Mouse (Mus musculus) midbrain, embryonic 11.5 days (tissue): ENCODE measurements around the gene Crybb3. TPM values are rescaled to one million over a fixed set of nuclear protein-coding genes. Genes with fewer than 3 reads are reported as not detected.

Experiments
- ATAC-seq: fragments of 200-750 bp; cut with Nextera tagmentation; 2 replicates; pipeline ENCODE4 v1.8.0; 2017; ENCODE audit warnings: moderate TSS enrichment, moderate library complexity; ENCODE audit not compliant: low FRiP score
- DNase-seq: peaks from one replicate; pipeline ENCODE4 v3.0.0; 2015; ENCODE audit warnings: low spot score; ENCODE audit errors: missing footprints
- H3K27ac ChIP-seq: fragments of 300-500 bp; sonication (generic); 2 replicates; pipeline ENCODE4 v1.5.1; 2014; ENCODE audit warnings: low read depth, low read length
- H3K27me3 ChIP-seq: fragments of 300-500 bp; sonication (generic); 2 replicates; pipeline ENCODE4 v1.6.1; 2014; ENCODE audit warnings: mild to moderate bottlenecking, low read length, moderate library complexity, mixed read lengths; ENCODE audit not compliant: control insufficient read depth, insufficient read depth
- H3K36me3 ChIP-seq: fragments of 300-500 bp; sonication (generic); 2 replicates; pipeline ENCODE4 v1.6.1; 2014; ENCODE audit warnings: mild to moderate bottlenecking, low read length, moderate library complexity, mixed read lengths; ENCODE audit not compliant: control insufficient read depth, insufficient read depth
- H3K4me1 ChIP-seq: fragments of 300-500 bp; sonication (generic); 2 replicates; pipeline ENCODE4 v1.6.1; 2014; ENCODE audit warnings: low read length; ENCODE audit not compliant: control insufficient read depth, insufficient read depth
- H3K4me2 ChIP-seq: fragments of 300-500 bp; sonication (generic); 2 replicates; pipeline ENCODE4 v1.6.1; 2014; ENCODE audit warnings: mild to moderate bottlenecking, moderate library complexity
- H3K4me3 ChIP-seq: fragments of 300-500 bp; sonication (generic); 2 replicates; pipeline ENCODE4 v1.5.1; 2014; ENCODE audit warnings: low read depth, low read length
- H3K9ac ChIP-seq: fragments of 300-500 bp; sonication (generic); 2 replicates; pipeline ENCODE4 v1.6.1; 2014; ENCODE audit warnings: low read length
- H3K9me3 ChIP-seq: fragments of 300-500 bp; sonication (generic); 2 replicates; pipeline ENCODE4 v1.6.1; 2016; ENCODE audit warnings: low read length; ENCODE audit not compliant: control insufficient read depth
- WGBS: fragments of 180-500 bp; shearing (Covaris S2); extraction: QIAGEN DNeasy Blood & Tissue Kit; methylation state at CpG from one replicate; pipeline ENCODE4 v1.1.7; 2014; 5-methylcytosine and 5-hydroxymethylcytosine counted together
- polyA plus RNA-seq: library from polyadenylated mRNA; unstranded; fragments of >200 nt; fragmentation: Nextera tagmentation; extraction: Ambion mirVana; gene quantifications from 2 replicates; pipeline ENCODE4 v1.2.1, GENCODE M21; 2014

Crybb3 gene
- polyA plus RNA-seq, 1 experiment from 2014 or later, result 0.18 TPM

DNA sequence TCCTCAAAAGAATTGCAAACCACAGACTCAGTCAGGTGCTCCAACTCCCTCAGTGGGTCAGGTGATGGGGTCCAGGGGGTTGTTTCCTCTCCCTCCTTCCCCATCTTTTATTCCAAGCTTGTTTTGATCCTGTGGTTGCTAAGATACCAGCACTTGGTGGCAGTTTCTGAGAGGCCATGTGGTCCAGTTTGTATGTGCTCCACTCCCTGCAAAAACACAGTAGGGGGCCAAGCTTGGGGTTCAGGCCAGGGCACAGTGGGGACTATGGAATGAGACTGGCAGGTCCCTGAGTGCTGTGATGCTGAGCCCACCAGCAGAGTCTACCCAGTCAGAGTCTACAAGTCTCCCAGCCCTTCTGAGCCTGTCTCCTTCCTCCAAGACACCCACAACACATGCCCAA, 31.5 kb downstream of the Crybb3 start:
- ATAC-seq, result no peak
- Histone ChIP-seq H3K27me3 (no peaks in the 10 kb centered on the region), H3K4me3 (no peak overlapping the region), H3K9ac (no peak overlapping the region), H3K4me1 (0 out of 2 replicates have a peak, but pooled peaks cover 2% of the 10 kb centered on the region), H3K36me3 (no peaks in the 10 kb centered on the region), H3K27ac (no peak overlapping the region), H3K9me3 (no peaks in the 10 kb centered on the region), H3K4me2 (no peak overlapping the region)
- DNase-seq, result no peak

DNA sequence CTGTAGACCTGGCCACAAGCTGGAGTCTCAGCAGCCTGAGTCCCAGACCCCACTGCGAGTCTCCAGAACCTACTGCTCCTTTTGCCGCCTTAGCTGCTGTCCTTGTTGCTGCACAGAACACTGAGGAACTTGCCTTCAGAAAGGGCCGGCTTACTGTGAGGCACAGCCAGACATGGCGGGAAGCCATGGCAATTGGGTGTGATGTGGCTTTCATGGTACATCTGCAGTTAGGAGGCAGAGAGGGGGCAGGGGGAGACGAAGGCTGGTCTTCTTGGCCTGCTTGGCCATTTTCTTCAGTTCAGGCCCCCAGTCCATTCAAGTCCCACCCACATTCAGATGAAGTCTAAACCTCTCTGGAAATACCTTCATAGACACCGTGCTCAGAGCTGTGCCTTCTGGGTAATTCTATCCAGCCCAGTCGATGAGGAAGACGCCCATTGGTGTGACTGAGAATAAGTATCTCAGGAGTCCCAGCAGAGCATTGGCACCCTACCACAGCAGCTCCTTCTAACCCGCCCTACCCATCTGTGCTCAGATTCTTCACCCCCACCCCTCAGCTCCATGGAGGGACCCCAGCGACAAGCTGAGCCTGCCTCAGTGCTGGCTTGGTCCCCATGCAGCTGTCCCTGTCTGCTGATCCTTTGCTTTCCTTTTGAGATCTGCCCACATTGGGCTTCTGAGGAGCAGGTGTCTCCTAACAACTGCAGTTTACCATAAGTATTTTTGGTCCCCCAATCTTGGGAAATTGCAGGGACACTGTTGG, 35.7 kb downstream of the Crybb3 start:
- no peak for ATAC-seq
- no peak overlapping the region for H3K27ac ChIP-seq
- 90% methylated on average over 10 of the region's 10 CpGs for WGBS

GRCm38 (mm10) chr5:113043531-113043930, 37.9 kb downstream of the Crybb3 start:
- H3K27me3 ChIP-seq, result no peaks in the 10 kb centered on the region
- WGBS, result 87% methylated on average over 8 of the region's 8 CpGs
- H3K9ac ChIP-seq, result no peak overlapping the region
- peaks cover 12% of the 10 kb centered on the region for H3K4me1 ChIP-seq
- H3K4me3 ChIP-seq, result no peak overlapping the region
- ATAC-seq, result no peak
- no peak overlapping the region for H3K4me2 ChIP-seq
- DNase-seq, result no peak
- H3K36me3 ChIP-seq, result no peaks in the 10 kb centered on the region
- no peak overlapping the region for H3K27ac ChIP-seq
- no peaks in the 10 kb centered on the region for H3K9me3 ChIP-seq

More for the DNA sequence above, 35.7 kb downstream of the Crybb3 start:
- no peak for DNase-seq
- Histone ChIP-seq H3K36me3 (no peaks in the 10 kb centered on the region), H3K4me3 (no peak overlapping the region), H3K9ac (no peak overlapping the region), H3K9me3 (no peaks in the 10 kb centered on the region), H3K27me3 (no peaks in the 10 kb centered on the region), H3K4me2 (no peak overlapping the region), H3K4me1 (peaks cover 14% of the 10 kb centered on the region)

GRCm38 (mm10) chr5:113041567-113042071, 39.8 kb downstream of the Crybb3 start:
- ATAC-seq, result peak; percentile 93
- Histone ChIP-seq H3K9ac (no peak overlapping the region), H3K4me2 (no peak overlapping the region), H3K27me3 (no peaks in the 10 kb centered on the region), H3K27ac (peak overlapping the region; percentile 57), H3K4me3 (no peak overlapping the region), H3K9me3 (no peaks in the 10 kb centered on the region), H3K36me3 (no peaks in the 10 kb centered on the region), H3K4me1 (peaks cover 12% of the 10 kb centered on the region)
- peak; percentile 89 for DNase-seq
- WGBS, result 11% methylated on average over 5 of the region's 5 CpGs

DNA sequence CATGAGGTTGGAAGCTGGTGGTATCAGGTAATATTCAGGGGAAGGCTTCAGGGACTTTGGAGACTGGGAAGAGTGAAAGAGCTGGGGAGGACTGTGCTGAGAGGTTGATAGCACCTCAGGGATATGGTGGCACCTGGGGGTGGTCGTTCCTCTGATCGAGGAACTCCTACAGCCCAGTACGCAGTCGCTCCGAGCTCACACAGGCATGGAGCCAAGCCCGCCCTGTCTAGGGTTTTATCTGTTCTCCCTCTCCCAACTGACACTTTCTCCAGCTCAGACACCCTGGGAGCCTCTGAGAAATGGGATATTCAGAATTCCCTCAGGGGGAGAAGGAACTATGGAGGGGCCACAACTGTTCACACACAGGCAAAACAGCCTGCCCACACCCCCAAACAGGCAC, 40.6 kb downstream of the Crybb3 start:
- H3K4me2 ChIP-seq, result no peak overlapping the region
- no peak overlapping the region for H3K9ac ChIP-seq
- no peak overlapping the region for H3K4me3 ChIP-seq
- DNase-seq, result no peak
- H3K27ac ChIP-seq, result peak overlapping the region; percentile 57; the same call in 1 of the 2 replicates
- ATAC-seq, result no peak
- 91% methylated on average over 6 of the region's 6 CpGs for WGBS
- H3K36me3 ChIP-seq, result no peaks in the 10 kb centered on the region
- H3K4me1 ChIP-seq, result peaks cover 12% of the 10 kb centered on the region
- no peaks in the 10 kb centered on the region for H3K9me3 ChIP-seq
- no peaks in the 10 kb centered on the region for H3K27me3 ChIP-seq

DNA sequence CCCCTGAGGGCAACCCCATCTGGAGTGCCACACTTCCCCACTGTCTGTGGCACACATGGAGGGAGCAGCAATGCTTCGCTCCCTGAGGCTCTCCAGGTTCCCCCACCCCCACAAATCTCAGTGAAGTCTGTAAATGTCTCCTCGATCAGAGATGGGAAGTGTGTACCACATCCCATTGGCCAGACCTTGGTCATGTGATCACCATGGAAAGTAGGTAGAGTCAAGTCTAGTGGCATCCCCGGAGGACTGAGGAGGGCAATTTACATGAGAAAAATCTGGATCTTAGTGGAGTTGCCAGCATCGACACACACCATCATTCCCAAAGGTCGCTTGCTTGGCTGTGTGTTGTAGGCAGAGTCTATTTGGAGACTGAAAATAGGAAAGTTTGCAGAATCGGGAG, 42.8 kb downstream of the Crybb3 start:
- Histone ChIP-seq H3K4me3 (no peak overlapping the region), H3K4me1 (peaks cover 12% of the 10 kb centered on the region), H3K27ac (no peak overlapping the region), H3K9me3 (no peaks in the 10 kb centered on the region), H3K27me3 (no peaks in the 10 kb centered on the region), H3K4me2 (no peak overlapping the region), H3K9ac (no peak overlapping the region), H3K36me3 (no peaks in the 10 kb centered on the region)
- WGBS, result 79% methylated on average over 6 of the region's 6 CpGs
- ATAC-seq, result no peak
- no peak for DNase-seq

DNA sequence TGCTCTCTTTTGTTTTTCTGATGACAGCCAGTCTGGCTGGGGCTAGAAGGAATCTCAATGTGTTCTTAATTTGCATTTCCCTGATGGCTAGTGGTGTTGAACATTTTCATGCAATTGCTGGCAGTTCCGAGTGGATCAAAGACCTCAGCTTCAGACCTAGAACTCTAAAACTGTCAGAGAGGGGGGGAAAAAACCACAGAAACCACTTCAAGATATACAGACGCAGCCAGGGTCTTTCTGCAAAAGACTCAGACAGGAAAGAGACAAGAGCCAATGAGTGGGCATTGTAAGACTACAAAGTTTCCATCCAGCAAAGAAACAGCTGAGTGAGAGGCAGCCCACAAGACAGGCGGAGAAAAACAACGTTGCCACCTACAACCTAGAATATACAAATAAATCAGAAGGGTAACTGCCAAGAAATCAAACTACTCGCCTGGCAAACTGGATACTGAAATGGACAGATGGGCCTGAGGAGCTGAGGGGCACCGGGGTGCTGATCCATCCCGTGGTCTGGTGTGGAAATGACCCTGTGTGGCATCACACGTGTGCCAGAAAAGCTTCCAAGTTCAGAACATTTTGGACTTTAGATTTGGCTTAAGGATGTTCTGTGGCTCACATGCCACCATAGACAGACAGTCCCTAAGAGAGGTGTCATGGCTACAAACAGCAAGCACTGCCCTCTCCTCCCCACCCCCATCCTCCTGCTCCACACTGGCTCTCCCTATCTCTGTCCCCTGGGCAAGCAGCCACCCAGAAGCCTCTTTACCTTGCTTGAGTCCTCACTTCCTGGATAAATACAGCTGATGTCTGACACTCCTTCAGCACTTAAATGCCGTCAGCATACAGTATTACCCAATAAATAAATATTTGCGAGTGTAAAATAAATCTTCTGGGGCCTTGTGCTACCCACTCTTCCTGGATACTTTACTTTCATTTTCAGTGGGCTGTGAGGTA, 46.0 kb downstream of the Crybb3 start:
- H3K9ac ChIP-seq, result no peak overlapping the region
- 66% methylated on average over 10 of the region's 10 CpGs for WGBS
- no peaks in the 10 kb centered on the region for H3K27me3 ChIP-seq
- H3K4me1 ChIP-seq, result peaks cover 2% of the 10 kb centered on the region; the same call in 1 of the 2 replicates
- H3K4me2 ChIP-seq, result no peak overlapping the region
- H3K4me3 ChIP-seq, result no peak overlapping the region
- no peaks in the 10 kb centered on the region for H3K36me3 ChIP-seq
- no peak for ATAC-seq
- H3K27ac ChIP-seq, result no peak overlapping the region
- no peak for DNase-seq
- H3K9me3 ChIP-seq, result no peaks in the 10 kb centered on the region

DNA sequence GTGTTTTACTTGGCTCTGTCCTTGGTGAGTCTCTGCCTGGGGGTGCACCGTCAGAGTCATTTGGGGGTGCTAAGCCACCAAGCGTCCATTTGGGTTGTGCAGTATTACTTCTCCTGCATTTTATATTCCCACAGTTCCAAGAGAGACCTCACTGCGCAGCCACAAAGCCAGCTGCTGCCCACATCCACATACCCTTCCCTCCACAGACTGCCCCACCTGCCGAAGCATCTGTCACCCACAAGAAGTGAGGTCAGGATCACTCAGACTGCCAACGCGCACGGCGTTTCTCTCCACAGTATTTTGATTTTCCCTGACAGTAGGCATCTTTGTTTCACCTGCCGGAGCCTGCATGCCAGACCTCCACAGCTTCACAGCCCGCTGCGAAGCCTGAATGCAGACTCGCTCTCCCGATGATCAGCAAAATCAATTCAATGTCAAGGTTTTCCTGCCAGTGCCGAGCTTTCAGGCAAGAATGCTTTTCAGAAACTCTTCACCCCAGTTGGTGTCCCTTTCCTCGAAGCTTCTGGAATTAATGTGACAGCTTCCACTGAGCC, 50.1 kb downstream of the Crybb3 start:
- Histone ChIP-seq H3K9ac (no peak overlapping the region), H3K27ac (no peak overlapping the region), H3K4me3 (no peak overlapping the region), H3K36me3 (no peaks in the 10 kb centered on the region), H3K4me1 (peaks cover 2% of the 10 kb centered on the region; the same call in 1 of the 2 replicates), H3K9me3 (no peaks in the 10 kb centered on the region), H3K4me2 (no peak overlapping the region), H3K27me3 (no peaks in the 10 kb centered on the region)
- ATAC-seq (no peak), DNase-seq (no peak)
- WGBS, result 72% methylated on average over 15 of the region's 15 CpGs
